8 mouse cellular contexts compared by ENCODE assay signal in the genomic region with DNA sequence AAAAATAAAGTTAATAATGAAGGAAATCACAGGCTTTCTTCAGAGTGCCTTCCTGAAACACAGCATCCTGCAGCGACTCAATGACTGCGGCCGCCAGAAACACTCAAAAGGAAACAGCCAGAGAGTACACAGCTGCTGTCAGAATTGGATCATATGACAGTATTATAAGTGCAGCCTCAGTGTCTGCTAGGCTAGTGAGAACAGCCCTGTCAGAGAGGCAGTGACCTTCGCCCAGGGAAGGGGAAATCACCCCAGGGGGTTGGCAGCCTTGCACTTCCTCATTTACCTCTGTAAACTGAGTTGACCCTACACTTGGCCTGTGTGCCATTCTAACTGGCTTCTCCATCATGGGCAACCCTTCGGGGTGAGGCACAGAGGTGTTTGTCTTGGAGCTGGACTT.
A peak's percentile ranks its signal among the peaks of the same experiment; 100 is the strongest.
DNase-seq lines count a peak whose midpoint lies in the region; ATAC-seq and TF ChIP-seq lines count a peak whose summit lies in the region.

No protein-coding gene starts in this region.

- ATAC-seq in forebrain, embryonic 16.5 days = 0 out of 2 replicates have a peak, but pooled peaks have one; percentile 7
- ATAC-seq in forebrain, embryonic 12.5 days (ENCODE audit: low FRiP score) = no peak

- H3K27ac ChIP-seq in forebrain, embryonic 16.5 days (ENCODE audit: low read length) = no peak overlapping the region
- H3K27ac ChIP-seq in forebrain, embryonic 12.5 days = no peak overlapping the region
- H3K27ac ChIP-seq in CH12.LX (ENCODE audit: insufficient read depth, low read depth) = no peak overlapping the region

- DNase-seq in CH12.LX (ENCODE audit: extremely low read depth) = peak; percentile 89
- peak; percentile 49 to 66 for DNase-seq in heart, adult 9 months (ENCODE audit: low spot score in 2 of 2)
- DNase-seq in kidney, postnatal 36 days = peak; percentile 86 to 92
- peak; percentile 7 to 61 for DNase-seq in natural killer cell, adult 2 months (ENCODE audit: low spot score in 2 of 2)
- no peak for DNase-seq in right cerebral cortex, postnatal 25 days
- no peak for DNase-seq in c-Kit-positive CD71-positive TER-119-positive erythroid progenitor cells, embryonic 14.5 days (ENCODE audit: low spot score)

- H3K79me2 ChIP-seq in CH12.LX (replicated peaks; ENCODE audit: control insufficient read depth, extremely low read depth, insufficient read depth, poor library complexity, severe bottlenecking) = no peaks in the 10 kb centered on the region

- H3K4me2 ChIP-seq in forebrain, embryonic 16.5 days (ENCODE audit: low read length) = no peak overlapping the region
- no peak overlapping the region for H3K4me2 ChIP-seq in forebrain, embryonic 12.5 days
- peak overlapping the region; percentile 55; the same call in 1 of the 2 replicates for H3K4me2 ChIP-seq in CH12.LX (ENCODE audit: insufficient read depth, low read depth, poor library complexity, severe bottlenecking)

- H3K36me3 ChIP-seq in forebrain, embryonic 16.5 days (ENCODE audit: control insufficient read depth, insufficient read depth) = no peaks in the 10 kb centered on the region
- H3K36me3 ChIP-seq in forebrain, embryonic 12.5 days (replicated peaks) = peaks cover 15% of the 10 kb centered on the region
- no peaks in the 10 kb centered on the region for H3K36me3 ChIP-seq in CH12.LX (replicated peaks in 1 of 2; ENCODE audit: control insufficient read depth in 1 of 2, insufficient read depth in 1 of 2, low read length in 1 of 2)

- H3K4me1 ChIP-seq in forebrain, embryonic 16.5 days (replicated peaks; ENCODE audit: control insufficient read depth, insufficient read depth, low read length) = no peaks in the 10 kb centered on the region; the same call in 1 of the 2 replicates
- H3K4me1 ChIP-seq in forebrain, embryonic 12.5 days = peaks cover 28% of the 10 kb centered on the region
- peaks cover 13 to 37% of the 10 kb centered on the region in 2 experiments for H3K4me1 ChIP-seq in CH12.LX (ENCODE audit: control insufficient read depth in 1 of 2, insufficient read depth in 2 of 2)

- TF ChIP-seq POLR2A in CH12.LX (IDR thresholded peaks at IDR 0.05; ENCODE audit: low read depth, low read length) = no peak

- dilution Hi-C loops in CH12.LX (cut with MboI; ENCODE audit: extremely low pct_ligation_motif_present, extremely low pct_unique_long_range_greater_than_20kb, low sequenced_read_pairs) = no loop called here

- H3K4me3 ChIP-seq in forebrain, embryonic 16.5 days (replicated peaks; ENCODE audit: low read length) = no peak overlapping the region
- no peak overlapping the region for H3K4me3 ChIP-seq in forebrain, embryonic 12.5 days (replicated peaks)
- H3K4me3 ChIP-seq in CH12.LX (replicated peaks in 1 of 3; ENCODE audit: low read depth in 2 of 3, low read length in 2 of 3, poor library complexity in 1 of 3) = no peak overlapping the region

- 75% methylated on average over 5 of the region's 5 CpGs for whole genome bisulfite sequencing in forebrain, embryonic 16.5 days
- 80% methylated on average over 5 of the region's 5 CpGs for WGBS in forebrain, embryonic 12.5 days

- H3K9ac ChIP-seq in forebrain, embryonic 16.5 days (replicated peaks; ENCODE audit: low read depth, low read length) = no peak overlapping the region
- no peak overlapping the region for H3K9ac ChIP-seq in forebrain, embryonic 12.5 days
- no peak overlapping the region for H3K9ac ChIP-seq in CH12.LX (ENCODE audit: insufficient read depth, low read depth)

- H3K27me3 ChIP-seq in forebrain, embryonic 16.5 days (replicated peaks; ENCODE audit: control insufficient read depth, insufficient read depth, low read length) = no peaks in the 10 kb centered on the region
- no peaks in the 10 kb centered on the region for H3K27me3 ChIP-seq in forebrain, embryonic 12.5 days
- H3K27me3 ChIP-seq in CH12.LX (replicated peaks) = no peaks in the 10 kb centered on the region

- in situ Hi-C loops in CH12.LX (cut with MboI; ENCODE audit: low pct_ligation_motif_present, low pct_unique_long_range_greater_than_20kb, low sequenced_read_pairs) = no loop called here

- TF ChIP-seq EP300 in CH12.LX (IDR thresholded peaks at IDR 0.05; ENCODE audit: low read length) = peak; percentile 25; the same call in 1 of the 2 replicates

- no peak for TF ChIP-seq CTCF in CH12.LX (conservative IDR thresholded peaks at IDR 0.05 in 1 of 2, IDR thresholded peaks at IDR 0.05 in 1 of 2; ENCODE audit: low read depth in 2 of 2, low read length in 2 of 2)

- H3K9me3 ChIP-seq in forebrain, embryonic 16.5 days (ENCODE audit: control insufficient read depth, low read length) = no peaks in the 10 kb centered on the region
- no peaks in the 10 kb centered on the region for H3K9me3 ChIP-seq in forebrain, embryonic 12.5 days
- no peaks in the 10 kb centered on the region for H3K9me3 ChIP-seq in CH12.LX (replicated peaks; ENCODE audit: low read length)

- no peak for TF ChIP-seq RAD21 in CH12.LX (IDR thresholded peaks at IDR 0.05; ENCODE audit: low read depth, low read length)

TF ChIP-seq in CH12.LX, 34 proteins besides CTCF, POLR2A, EP300 and RAD21:
- TF ChIP-seq CHD1 (IDR thresholded peaks at IDR 0.05; ENCODE audit: low read depth, low read length) (no peak), IRF4 (IDR thresholded peaks at IDR 0.05; ENCODE audit: low read depth, low read length) (peak; percentile 78), ZMIZ1 (IDR thresholded peaks at IDR 0.05; ENCODE audit: low read depth, low read length) (no peak), TCF12 (IDR thresholded peaks at IDR 0.05; ENCODE audit: low read depth, low read length) (peak; percentile 50; the same call in 1 of the 2 replicates), TBP (conservative IDR thresholded peaks at IDR 0.05; ENCODE audit: low read depth, low read length) (0 out of 2 replicates have a peak, but pooled peaks have one; percentile 39), PAX5 (IDR thresholded peaks at IDR 0.05; ENCODE audit: low read length) (no peak), ELF1 (IDR thresholded peaks at IDR 0.05; ENCODE audit: low read depth, low read length) (peak; percentile 81), MAX (IDR thresholded peaks at IDR 0.05; ENCODE audit: low read length) (0 out of 2 replicates have a peak, but pooled peaks have one; percentile 11), ETS1 (conservative IDR thresholded peaks at IDR 0.05; ENCODE audit: low read depth, low read length) (peak; percentile 72)

Comparison
In these comparisons a context has a peak if more than half of its experiments do, and no peak if none do; other contexts are left out.
1. DNase-seq: peak in CH12.LX (single experiment), heart, adult 9 months (2 of 2), kidney, postnatal 36 days (2 of 2) and natural killer cell, adult 2 months (2 of 2); none in right cerebral cortex, postnatal 25 days (single experiment) and c-Kit-positive CD71-positive TER-119-positive erythroid progenitor cells, embryonic 14.5 days (single experiment).